Mouse (Mus musculus): ENCODE data around the gene Dtnbp1.

Gene Dtnbp1

DNA sequence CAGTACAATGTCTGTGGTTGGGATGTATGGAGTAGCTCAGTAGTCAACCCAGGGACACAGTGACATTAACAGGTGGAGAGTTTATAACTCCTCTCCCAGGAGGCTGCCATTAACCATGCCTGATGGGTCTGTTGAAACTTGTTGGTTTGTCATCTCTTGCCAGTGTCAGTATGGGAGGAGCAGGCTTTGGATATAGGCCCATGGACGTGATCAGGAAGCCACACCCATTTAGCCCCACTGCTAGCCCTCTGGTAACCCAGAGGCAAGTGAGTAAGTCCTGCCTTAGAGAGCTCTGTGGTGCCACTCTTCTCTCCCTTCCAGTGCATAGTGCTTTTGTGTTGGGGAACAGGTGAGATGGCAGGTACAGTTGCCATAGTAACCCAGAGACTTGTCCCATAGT lies 97.7 kb downstream of the Dtnbp1 start:
- peak; percentile 15 for DNase-seq (ENCODE audit: low read depth, low spot score)

DNA sequence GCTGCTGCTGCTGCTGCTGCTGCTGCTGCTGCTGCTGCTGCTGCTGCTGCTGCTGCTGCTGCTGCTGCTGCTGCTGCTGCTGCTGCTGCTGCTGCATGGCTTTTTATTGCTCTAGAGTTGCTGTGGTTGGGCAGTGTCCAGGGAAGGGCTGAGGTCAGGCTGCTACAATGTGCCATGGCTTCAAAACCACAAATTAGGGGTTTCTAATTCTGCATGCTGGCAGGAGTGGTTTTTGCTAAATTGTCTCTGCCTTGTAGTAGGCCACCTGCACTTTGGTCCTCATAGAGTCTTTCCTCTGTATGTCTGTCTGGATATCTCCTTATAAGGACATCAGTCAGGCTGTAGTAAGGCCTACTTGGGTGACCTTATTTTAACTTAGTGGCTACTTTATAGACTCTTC lies 98.5 kb downstream of the Dtnbp1 start:
- no peak for DNase-seq (ENCODE audit: low read depth, low spot score)

DNA sequence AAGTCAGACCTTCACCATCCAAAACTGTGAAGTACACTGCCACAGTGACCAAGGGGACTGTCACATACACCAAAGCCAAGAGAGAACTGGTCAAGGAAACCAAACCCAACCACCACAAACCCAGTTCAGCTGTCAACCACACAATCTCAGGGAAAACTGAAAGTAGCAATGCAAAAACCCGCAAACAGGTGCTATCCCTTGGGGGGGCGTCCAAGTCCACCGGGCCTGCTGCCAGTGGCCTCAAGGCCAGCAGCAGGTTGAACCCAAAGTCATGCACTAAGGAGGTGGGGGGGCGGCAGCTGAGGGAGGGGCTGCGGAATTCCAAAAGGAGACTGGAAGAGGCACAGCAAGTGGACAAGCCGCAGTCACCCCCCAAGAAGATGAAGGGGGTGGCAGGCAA lies 99.6 kb downstream of the Dtnbp1 start:
- DNase-seq (ENCODE audit: low read depth, low spot score): no peak

DNA sequence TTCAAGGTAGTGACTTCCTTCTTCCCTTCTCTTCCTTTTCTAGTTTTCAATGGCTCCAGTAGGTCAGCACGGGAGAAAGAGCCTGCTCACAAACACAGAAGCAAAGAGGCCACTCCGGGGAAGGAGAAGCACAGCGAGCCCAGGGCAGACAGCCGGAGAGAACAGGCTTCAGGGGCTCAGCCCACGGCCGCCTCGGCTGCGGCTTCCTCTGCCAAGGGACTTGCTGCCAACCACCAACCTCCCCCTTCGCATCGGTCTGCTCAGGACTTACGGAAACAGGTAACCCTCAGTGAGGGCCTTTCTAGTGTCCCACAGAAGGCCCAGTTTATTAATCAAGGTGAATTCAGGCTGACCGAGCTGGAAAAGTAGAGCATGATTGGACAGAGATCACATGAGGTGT lies 105.7 kb downstream of the Dtnbp1 start:
- no peak for DNase-seq (ENCODE audit: low read depth, low spot score)

DNA sequence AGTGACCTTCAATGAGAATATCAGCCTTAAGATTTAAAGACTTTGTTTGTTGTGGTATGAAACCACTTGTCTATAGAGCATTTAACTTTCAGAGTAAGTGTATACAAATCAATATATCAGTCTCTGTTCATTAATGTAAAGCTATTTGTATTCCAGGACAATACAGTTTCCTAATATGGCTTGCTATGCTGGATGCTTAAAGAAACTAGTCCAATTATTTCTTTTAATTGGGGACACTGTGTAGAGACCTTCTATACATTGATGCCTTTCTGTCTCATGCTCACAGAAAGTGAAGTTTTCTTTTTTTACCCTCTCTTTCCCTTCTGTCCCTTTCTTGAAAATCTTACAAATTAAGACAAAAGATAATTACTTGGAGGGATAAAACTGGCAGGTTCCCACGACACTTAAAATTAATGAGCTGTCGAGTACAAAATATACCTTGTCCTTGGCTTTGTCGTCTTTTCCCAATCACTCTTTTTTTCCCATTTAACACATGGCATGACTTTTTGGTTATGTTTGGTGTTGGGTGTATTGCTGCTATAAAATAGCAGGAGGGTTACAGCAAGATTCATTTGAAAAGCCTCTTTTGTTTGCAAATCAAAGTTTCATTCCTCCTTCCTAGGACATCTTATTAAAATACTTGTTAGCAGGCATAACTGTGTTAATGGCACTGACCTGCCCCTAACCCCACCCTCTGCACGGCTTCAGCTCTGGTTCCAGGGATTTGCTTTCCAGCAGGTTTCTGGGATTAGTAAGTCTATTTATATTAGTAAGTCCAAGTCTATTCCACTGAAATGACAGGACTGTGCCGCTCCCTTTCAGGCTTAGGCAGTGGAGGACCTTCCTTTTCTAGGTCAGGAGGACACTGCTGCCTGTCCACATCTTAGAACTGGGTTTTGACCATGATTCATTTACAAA lies 109.9 kb downstream of the Dtnbp1 start:
- DNase-seq (ENCODE audit: low read depth, low spot score): no peak

DNA sequence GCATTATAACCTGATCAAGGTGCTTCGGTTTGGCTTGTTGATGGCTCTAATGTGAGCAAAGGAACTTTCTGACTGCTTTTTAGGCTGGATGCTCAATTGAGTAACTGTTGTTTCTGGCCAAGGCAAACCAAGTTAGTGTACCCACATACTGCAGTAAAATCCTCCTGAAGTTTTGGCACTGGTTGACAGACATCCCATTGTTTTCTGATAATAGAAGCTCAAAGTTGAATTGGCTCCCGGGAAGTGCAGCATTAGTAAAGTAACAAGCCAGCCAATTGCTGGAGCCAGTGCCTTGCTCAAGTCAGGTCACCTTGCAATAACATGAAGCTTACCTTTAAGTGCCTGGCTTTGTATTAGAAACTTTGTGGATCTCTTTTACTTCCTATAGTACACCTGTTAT lies 111.3 kb downstream of the Dtnbp1 start:
- no peak for DNase-seq (ENCODE audit: low read depth, low spot score)

DNA sequence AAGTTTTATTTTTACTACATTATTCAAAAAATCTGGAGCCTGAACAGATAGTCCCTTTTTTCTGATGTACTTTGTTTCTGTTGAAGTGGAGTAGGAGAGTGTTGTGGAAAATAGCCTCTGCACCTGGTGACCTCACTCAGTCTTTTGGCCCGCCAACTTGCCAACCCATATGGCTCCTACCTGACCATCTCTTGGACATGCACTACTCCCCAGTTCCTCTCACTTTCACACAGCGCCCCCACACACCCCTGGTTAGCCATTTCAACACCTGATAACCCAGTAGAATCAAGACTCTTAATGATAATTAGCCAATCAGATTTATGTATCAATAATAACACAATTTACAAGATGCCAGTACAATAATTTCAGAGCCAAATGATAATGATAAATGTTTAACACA lies 115.7 kb downstream of the Dtnbp1 start:
- DNase-seq (ENCODE audit: low read depth, low spot score): no peak

DNA sequence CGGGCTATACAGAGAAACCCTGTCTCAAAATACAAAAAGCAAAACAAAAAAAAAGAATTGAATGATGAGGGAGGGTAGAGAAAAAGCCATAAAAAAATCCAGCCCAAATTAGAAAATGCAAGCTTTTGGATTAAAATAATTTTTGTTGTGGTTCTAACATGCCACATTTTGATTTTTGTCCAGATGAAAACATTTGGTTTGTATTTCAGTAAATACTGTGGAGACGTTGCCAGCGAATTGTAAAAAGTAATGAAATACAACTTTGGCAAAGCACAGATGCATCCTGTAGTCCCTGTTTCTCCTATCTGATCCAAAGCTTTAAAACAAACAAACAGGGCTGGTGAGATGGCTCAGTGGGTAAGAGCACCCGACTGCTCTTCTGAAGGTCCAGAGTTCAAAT lies 120.9 kb downstream of the Dtnbp1 start:
- DNase-seq (ENCODE audit: low read depth, low spot score): no peak

DNA sequence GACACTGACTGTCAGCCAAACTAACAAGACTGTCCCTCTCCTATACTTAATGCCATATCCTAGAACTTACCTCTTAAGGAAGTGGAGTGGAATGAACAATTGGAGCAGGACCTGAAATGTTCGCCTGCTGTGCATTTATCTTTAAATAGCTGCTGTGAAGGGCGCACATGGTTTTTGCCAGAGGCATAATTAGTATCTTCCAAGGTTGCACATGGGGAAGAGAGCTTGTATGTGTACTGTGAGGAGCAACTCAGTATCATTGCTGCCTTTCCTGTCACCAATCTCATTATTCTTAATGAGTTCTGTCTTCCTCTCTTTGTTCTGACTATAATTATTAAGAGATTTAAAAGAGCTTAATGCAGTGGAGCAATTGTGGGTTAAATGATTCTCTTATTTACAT lies 125.1 kb downstream of the Dtnbp1 start:
- no peak for DNase-seq (ENCODE audit: low read depth, low spot score)

Data from 3T3-L1 (cell line).